Mouse (Mus musculus): ENCODE measurements around the gene Zbtb1. TPM values are rescaled to one million over a fixed set of nuclear protein-coding genes. Genes with fewer than 3 reads are reported as not detected.

Zbtb1 gene
- 0.81 and 1.0 TPM in 2 replicates for polyA plus RNA-seq (2012; rRNA removed)

DNA sequence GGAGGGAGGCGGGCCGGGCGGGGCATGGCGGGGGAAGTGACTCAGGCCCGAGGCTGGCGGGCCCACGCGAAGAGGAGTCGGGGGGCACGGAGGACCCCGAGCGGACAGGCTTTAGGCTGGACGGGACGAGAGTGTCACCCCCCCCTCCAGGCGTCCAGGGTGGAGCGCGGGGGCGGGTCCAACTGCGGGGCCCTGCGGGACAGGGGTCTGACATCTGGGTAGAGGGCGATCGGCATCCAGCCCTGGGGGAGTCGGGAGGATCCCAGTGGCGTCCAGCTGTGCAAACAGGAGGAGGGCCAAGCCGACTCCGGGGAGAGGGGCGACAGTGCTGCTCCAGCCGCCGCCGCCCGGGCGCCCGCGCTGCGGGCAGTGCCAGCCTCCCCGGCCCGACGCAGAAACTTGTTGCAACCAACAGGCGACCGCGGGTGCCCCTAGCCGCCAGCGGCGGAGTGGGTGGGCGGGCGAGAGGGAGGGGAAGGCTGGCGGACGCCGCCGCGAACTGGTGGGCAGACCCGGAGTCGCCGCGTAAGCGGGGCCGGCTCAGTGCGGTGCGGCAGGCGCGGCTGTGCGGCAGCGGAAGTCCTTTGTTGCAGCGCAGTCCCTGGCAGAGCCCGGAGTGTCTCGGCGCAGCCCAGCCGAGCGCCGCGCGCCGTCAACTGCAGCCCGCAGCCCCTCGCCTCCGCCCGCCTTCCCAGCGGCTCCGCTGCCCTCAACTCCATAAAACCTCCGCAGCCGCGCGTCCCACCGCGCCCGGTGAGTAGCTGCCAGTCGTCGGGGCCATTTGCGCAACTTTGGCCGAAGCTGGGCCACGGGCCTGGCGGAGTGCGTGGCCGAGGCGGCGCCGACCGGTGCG lies at the start of gene Zbtb1:
Gene Zbtb1 (plus strand): TSS at position 289 of the 853 bp plus-strand sequence.

DNA sequence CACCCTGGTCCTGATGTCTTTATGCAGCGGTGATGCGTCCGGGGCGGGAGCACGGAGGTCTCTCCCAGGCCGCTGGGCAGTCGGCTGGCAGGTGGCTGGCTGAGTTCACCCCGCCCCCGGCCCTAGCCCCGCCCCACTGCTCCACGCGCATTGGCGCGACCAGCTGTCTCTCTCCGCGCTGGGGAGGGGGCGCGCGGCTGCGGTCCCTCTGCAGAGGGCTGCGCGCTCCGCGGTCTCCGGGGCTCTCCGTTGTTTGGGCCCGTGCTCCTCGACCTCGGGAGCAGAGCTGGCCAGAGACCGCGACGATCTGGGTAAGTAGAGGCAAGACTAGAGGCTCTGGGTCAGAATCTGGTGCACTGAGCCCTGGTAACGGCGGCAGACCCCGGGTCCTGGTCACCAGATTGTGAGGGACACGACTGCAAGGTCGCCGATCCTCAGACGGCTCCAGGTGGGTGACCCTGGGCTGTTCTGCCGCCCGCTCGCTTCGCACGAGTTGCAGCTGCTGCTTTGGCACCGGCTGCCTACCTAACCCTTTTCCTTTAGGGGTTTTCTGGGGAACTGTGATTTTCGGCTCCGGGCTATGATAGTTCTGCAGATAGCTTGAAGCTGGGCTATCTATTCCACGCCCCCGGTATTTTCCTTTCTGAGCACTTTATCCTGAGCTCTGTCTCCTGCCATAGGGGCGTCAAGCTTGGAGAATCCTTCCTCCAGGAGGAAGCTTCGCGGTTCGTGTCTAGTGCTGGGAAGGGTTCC lies 45.2 kb upstream of the Zbtb1 start, which contains the start of gene Akap5:
Gene Akap5 (plus strand): TSS at position 213 of the 753 bp plus-strand sequence.

DNA sequence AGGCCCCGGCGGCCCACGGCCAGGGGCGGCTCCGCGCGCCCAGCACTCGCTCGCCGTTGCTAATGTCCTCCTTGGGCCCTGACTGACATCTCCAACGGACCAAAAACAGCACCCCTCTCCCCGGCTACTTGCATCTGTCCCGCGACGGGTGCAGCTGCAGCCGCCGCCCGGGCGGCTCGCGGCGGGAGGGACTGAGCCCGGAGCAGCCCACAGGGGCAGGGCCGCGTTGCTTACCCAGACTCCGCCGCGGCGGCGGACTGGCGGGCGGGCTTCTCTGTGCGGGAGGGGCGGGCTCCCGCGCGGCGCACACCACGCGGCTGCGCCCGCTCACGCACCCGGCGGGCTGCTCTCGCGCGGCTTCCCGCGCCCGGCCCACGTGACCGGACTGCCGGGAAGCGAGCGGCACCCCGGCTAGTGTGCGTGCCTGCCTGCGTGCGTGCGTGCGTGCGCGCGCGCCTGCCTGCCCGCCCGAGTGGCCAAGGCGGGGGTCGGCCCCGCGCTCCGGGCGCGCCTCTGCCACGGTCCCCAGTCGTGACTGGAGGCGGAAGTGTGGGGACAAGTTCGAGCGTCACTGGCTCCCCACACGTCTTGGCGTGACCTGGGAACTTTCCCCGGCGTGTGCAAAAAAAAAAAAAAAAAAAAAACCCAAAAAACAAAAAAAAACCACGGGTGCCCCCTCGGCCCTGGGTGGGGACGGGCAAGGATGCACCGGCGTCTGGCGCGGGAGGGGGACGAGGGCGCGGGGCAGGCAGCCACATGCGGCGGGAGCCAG lies 674 bp upstream of the Zbtb1 start, which contains the start of gene Zbtb25:
Gene Zbtb25 (minus strand): TSS at position 397 of the 772 bp plus-strand sequence.

DNA sequence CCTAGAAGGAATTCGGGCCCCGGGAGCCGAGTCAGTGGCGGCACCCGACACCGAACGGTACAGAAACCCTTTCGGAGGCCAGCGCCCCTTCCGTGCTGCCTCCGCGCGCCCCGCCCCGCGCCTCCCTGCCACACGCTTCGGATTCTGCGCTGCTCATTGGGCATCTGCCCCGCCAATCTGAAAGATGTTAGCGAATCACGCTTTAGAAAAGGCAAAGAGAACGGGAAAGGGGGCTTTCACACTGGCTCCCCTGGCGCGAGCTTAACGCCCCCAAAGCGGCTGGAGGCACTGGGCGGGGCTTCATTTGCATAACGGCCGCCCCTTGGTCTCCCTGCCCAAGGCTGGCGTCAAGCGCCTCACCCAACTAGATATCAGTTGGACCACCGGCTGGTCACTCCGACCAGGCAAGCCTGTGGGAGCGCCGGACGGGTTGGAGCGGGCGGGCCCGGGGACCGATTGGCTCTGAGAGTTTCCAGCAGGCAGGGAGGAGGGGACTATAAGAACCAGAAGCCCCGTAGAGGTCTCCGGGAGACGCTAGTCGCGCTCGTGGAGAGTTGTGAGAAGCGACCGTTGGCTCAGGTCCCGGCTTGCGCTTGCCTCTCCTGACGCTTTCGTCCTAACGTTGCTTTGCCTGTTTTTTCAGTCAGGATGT lies 33.9 kb downstream of the Zbtb1 start, which contains the start of gene Hspa2:
Gene Hspa2 (plus strand): TSS at position 291 of the 652 bp plus-strand sequence.

DNA sequence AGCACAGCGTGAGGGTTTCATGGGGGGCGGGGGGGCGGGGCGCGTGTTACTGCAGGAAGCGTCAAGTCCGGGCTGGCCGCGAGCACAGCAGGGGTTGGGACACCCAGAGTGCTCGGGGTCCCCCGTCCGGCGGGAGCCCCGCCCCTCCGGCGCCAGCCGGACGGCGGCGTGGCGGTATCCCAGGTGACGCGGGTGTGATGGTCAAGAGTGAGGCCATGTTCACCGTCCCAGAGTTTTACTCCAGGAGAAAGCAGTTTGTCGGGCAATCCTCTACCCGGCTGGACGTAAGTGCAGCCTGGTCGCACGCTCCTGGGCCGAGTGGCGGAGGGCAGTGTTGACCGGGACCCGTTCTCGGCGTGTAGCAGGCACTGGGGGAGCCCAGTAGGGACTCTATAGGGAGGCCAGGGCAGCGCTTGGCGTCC lies 47.4 kb downstream of the Zbtb1 start, which contains the start of gene Ppp1r36:
Gene Ppp1r36 (plus strand): TSS at position 106 of the 422 bp plus-strand sequence.

Other genes with a start within 250 kb of the Zbtb1 start
- gene Esr2, start 193.0 kb upstream of the Zbtb1 start, polyA plus RNA-seq (2012; rRNA removed) = not detected in 2 replicates
- gene Tex21, start 123.5 kb upstream of the Zbtb1 start, polyA plus RNA-seq (2012; rRNA removed) = not detected in 2 replicates
- gene Mthfd1, start 115.0 kb upstream of the Zbtb1 start, polyA plus RNA-seq (2012; rRNA removed) = 6.2 and 6.6 TPM in 2 replicates
- 0.03 and 0.04 TPM in 2 replicates for gene Akap5, start 45.4 kb upstream of the Zbtb1 start, polyA plus RNA-seq (2012; rRNA removed)
- 1.4 and 2.0 TPM in 2 replicates for gene Zbtb25, start 664 bp upstream of the Zbtb1 start, polyA plus RNA-seq (2012; rRNA removed)
- 7.0 and 11.6 TPM in 2 replicates for gene Hspa2, start 33.9 kb downstream of the Zbtb1 start, polyA plus RNA-seq (2012; rRNA removed)
- 0.10 TPM in 1 of 2 replicates, not detected in the other for gene Ppp1r36, start 47.3 kb downstream of the Zbtb1 start, polyA plus RNA-seq (2012; rRNA removed)
- 13.8 and 14.1 TPM in 2 replicates for gene Plekhg3, start 160.6 kb downstream of the Zbtb1 start, polyA plus RNA-seq (2012; rRNA removed)

Measured in stomach, adult 2 months (tissue).